Mouse (Mus musculus): Measurements from ENCODE around the gene Gpr84.

GRCm38 (mm10) chr15:103301547-103302340 lies 8.7 kb downstream of the Gpr84 start:
- no peak for TF ChIP-seq CTCF (IDR thresholded peaks at IDR 0.05; ENCODE audit: borderline replicate concordance, insufficient read depth, low read depth, low read length)
- TF ChIP-seq POLR2A (IDR thresholded peaks at IDR 0.05; ENCODE audit: borderline replicate concordance, insufficient read depth, low read length): no peak

Data from cerebellum, adult 2 months (tissue).